Mouse (Mus musculus): ENCODE results near the gene Pcnx3. TPM values are rescaled to one million over a fixed set of nuclear protein-coding genes. Genes with fewer than 3 reads are reported as not detected.

The Pcnx3 gene
- polyA plus RNA-seq, 1 experiment from 2014 or later = 16.4 TPM

- H3K27ac ChIP-seq = peak overlapping the region; percentile 100
- peaks cover 89% of the 10 kb centered on the region for H3K79me2 ChIP-seq (ENCODE audit: inconsistent target)
- H3K4me3 ChIP-seq (ENCODE audit: inconsistent target) = peak overlapping the region; percentile 96
- peaks cover 36% of the 10 kb centered on the region for H3K36me3 ChIP-seq (ENCODE audit: inconsistent target)
- WGBS (ENCODE audit: missing documents) = 3% methylated on average over 4 of the region's 4 CpGs
These were observed 35.3 kb upstream of the Pcnx3 start for GRCm38 (mm10) chr19:5723934-5724548.

DNA sequence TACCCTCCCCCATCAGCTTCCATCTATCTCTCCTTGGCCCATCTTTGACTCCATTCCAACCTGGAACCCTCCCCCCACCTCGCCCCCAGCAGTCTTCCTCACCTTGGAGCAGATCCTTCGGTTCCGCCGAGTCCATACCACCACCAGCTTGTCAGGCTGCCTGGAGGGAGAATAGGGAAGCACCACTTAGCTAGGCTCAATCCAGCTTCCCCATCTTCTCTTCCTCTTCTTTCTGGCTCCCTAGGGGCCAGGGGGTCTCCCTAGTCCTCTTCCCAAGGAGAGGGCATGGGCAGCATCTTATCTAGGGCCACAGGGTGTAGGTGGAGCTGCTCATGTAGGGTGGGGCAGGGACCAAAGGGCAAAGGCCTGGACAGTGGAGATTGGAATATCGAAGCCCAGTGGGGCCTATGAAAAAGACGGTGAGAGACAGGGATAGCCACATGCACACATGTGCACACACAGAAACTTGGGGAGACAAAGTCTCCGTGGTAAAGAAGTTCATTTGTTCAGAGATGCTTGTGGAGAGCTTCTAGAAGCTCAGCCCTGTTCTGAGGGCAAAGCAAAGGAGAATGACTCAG lies 34.2 kb upstream of the Pcnx3 start:
- WGBS (ENCODE audit: missing documents) = 76% methylated on average over 4 of the region's 7 CpGs

GRCm38 (mm10) chr19:5721233-5721632 lies 32.5 kb upstream of the Pcnx3 start:
- H3K36me3 ChIP-seq (ENCODE audit: inconsistent target) = peaks cover 65% of the 10 kb centered on the region
- no peak overlapping the region for H3K4me3 ChIP-seq (ENCODE audit: inconsistent target)
- H3K79me2 ChIP-seq (ENCODE audit: inconsistent target) = peaks cover 95% of the 10 kb centered on the region
- 90% methylated on average over 6 of the region's 6 CpGs for WGBS (ENCODE audit: missing documents)
- no peak overlapping the region for H3K27ac ChIP-seq

More for the DNA sequence above, 34.2 kb upstream of the Pcnx3 start:
- H3K27ac ChIP-seq = peak overlapping the region; percentile 100
- peaks cover 48% of the 10 kb centered on the region for H3K36me3 ChIP-seq (ENCODE audit: inconsistent target)
- no peak overlapping the region for H3K4me3 ChIP-seq (ENCODE audit: inconsistent target)
- peaks cover 89% of the 10 kb centered on the region for H3K79me2 ChIP-seq (ENCODE audit: inconsistent target)

DNA sequence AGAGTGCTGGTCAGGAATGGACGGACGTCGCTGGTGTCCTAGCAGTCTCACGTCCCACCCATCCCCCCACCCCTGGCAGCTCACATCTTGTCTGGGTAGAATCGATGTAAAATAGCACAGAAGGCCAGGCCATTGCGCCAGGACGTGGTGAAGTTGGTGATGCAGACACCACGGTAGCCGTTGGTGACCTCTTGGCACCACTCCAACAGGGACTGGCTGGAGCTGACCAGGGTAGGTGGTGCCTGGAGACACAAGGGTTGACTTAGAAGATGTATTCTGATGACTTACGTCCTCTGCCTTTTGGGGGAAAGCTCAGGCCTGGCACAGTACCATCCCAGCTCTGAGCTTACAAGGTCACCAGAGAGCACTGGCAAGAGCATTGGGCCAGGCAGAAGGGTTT lies 28.2 kb upstream of the Pcnx3 start:
- WGBS (ENCODE audit: missing documents) = 84% methylated on average over 10 of the region's 10 CpGs
- no peak overlapping the region for H3K4me3 ChIP-seq (ENCODE audit: inconsistent target)
- peaks cover 64% of the 10 kb centered on the region for H3K36me3 ChIP-seq (ENCODE audit: inconsistent target)
- H3K79me2 ChIP-seq (ENCODE audit: inconsistent target) = peaks cover 90% of the 10 kb centered on the region
- H3K27ac ChIP-seq = no peak overlapping the region

DNA sequence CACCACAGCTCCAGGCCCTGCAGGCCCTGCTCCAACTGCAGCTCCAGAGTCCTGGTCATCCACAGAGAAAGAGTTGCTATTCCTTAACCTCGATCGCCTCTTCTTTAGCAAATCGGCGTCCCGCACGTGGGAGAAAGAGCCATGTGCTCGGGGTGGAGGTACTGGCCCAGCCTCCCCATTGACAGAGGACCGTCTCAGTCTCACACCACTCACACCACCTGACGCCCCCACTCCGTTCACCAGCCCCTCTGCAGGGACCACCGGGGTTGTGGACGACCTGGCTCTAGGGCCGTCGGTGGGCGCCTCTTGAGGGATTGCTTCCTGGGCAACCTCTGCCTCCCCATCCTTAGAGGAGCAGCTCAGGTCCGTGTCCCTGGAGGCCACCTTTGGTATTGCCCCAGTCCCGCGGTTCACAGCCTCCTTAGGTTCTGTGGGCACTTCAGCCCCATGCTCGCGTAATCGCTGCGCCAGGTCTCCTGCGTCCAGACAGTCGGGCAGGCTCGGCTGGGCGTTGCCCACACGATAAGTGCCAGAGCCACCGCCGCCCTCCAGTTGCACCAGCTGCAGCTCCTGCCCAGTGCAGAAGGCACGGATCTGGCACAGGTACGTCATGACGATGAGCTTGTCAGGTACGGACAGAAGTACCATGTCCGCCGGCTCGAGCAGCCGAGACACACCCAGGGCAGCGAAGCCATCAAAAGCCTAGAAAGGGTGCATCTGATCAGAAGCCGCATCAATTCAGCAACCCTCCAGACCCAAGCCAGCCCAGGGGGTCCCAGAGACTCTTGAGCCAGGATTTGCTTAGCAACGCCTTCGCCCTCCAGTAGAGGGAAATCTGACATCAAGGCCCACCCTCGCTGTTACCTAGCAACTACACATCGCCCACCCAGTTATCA lies 27.3 kb upstream of the Pcnx3 start:
- Histone ChIP-seq H3K27ac (no peak overlapping the region), H3K79me2 (ENCODE audit: inconsistent target) (peaks cover 87% of the 10 kb centered on the region), H3K4me3 (ENCODE audit: inconsistent target) (no peak overlapping the region), H3K36me3 (ENCODE audit: inconsistent target) (peaks cover 55% of the 10 kb centered on the region)
- WGBS (ENCODE audit: missing documents) = 92% methylated on average over 30 of the region's 43 CpGs

GRCm38 (mm10) chr19:5713730-5714129 lies 25.0 kb upstream of the Pcnx3 start:
- H3K79me2 ChIP-seq (ENCODE audit: inconsistent target) = peaks cover 76% of the 10 kb centered on the region
- H3K4me3 ChIP-seq (ENCODE audit: inconsistent target) = no peak overlapping the region
- peaks cover 52% of the 10 kb centered on the region for H3K36me3 ChIP-seq (ENCODE audit: inconsistent target)
- WGBS (ENCODE audit: missing documents) = 33% methylated on average over 2 of the region's 2 CpGs
- peak overlapping the region; percentile 75 for H3K27ac ChIP-seq

- Histone ChIP-seq H3K4me3 (ENCODE audit: inconsistent target) (no peak overlapping the region), H3K27ac (peak overlapping the region; percentile 75), H3K36me3 (ENCODE audit: inconsistent target) (peaks cover 52% of the 10 kb centered on the region), H3K79me2 (ENCODE audit: inconsistent target) (peaks cover 71% of the 10 kb centered on the region)
- 84% methylated on average over 5 of the region's 5 CpGs for WGBS (ENCODE audit: missing documents)
These were observed 24.5 kb upstream of the Pcnx3 start for GRCm38 (mm10) chr19:5713255-5713654.

GRCm38 (mm10) chr19:5711907-5712460 lies 23.3 kb upstream of the Pcnx3 start:
- Histone ChIP-seq H3K79me2 (ENCODE audit: inconsistent target) (peaks cover 58% of the 10 kb centered on the region), H3K27ac (peak overlapping the region; percentile 75), H3K36me3 (ENCODE audit: inconsistent target) (peaks cover 52% of the 10 kb centered on the region), H3K4me3 (ENCODE audit: inconsistent target) (no peak overlapping the region)
- WGBS (ENCODE audit: missing documents) = 8% methylated on average over 14 of the region's 14 CpGs

- H3K4me3 ChIP-seq (ENCODE audit: inconsistent target) = no peak overlapping the region
- H3K36me3 ChIP-seq (ENCODE audit: inconsistent target) = peaks cover 52% of the 10 kb centered on the region
- H3K27ac ChIP-seq = peak overlapping the region; percentile 75
- H3K79me2 ChIP-seq (ENCODE audit: inconsistent target) = peaks cover 51% of the 10 kb centered on the region
- WGBS (ENCODE audit: missing documents) = 53% methylated on average over 3 of the region's 3 CpGs
These were observed 22.5 kb upstream of the Pcnx3 start for GRCm38 (mm10) chr19:5711218-5711617.

DNA sequence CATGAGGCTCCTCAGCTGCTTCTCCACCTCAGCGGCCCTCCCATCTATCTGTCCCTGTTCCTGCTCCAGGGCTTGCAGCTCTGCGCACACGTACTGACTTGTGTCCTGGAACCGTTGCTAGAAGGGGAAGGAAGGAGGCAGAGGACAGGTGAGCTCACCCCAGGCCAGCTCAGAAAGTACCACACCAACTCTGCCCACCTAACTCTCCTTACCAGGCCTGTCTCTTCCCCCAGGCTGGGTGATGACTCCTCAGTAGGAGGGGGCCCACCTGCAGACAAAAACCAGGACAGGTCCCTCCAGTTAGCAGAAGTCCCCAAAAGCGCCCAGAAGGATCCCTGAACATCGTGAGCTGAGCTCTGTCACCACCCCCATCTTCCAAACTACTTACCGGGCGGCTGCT lies 21.9 kb upstream of the Pcnx3 start:
- H3K36me3 ChIP-seq (ENCODE audit: inconsistent target) = peaks cover 50% of the 10 kb centered on the region
- H3K4me3 ChIP-seq (ENCODE audit: inconsistent target) = no peak overlapping the region
- H3K79me2 ChIP-seq (ENCODE audit: inconsistent target) = peaks cover 44% of the 10 kb centered on the region
- 96% methylated on average over 7 of the region's 8 CpGs for WGBS (ENCODE audit: missing documents)
- H3K27ac ChIP-seq = no peak overlapping the region

DNA sequence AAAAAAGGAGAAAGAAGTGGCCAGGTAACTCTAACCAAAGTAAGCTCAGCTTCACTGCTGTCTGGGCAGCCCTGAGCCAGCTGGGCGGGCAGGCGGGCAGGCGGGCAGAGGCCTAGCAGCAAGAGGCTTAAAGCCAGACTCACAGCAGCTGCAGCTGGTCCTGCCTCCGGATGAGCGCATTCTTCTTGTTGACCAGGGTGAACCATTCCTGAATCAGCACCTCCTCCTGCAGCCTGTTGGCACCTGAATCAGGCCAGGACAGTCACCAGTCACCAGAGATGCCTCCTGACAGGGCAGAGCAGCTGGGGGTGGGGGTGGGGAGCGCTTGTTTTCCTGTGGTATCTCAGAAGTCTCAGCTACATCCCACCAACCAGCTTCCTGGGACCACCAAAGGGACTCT lies 21.4 kb upstream of the Pcnx3 start:
- H3K4me3 ChIP-seq (ENCODE audit: inconsistent target) = no peak overlapping the region
- peaks cover 46% of the 10 kb centered on the region for H3K36me3 ChIP-seq (ENCODE audit: inconsistent target)
- 93% methylated on average over 5 of the region's 6 CpGs for WGBS (ENCODE audit: missing documents)
- peaks cover 39% of the 10 kb centered on the region for H3K79me2 ChIP-seq (ENCODE audit: inconsistent target)
- H3K27ac ChIP-seq = no peak overlapping the region

- Histone ChIP-seq H3K36me3 (ENCODE audit: inconsistent target) (peaks cover 63% of the 10 kb centered on the region), H3K4me3 (ENCODE audit: inconsistent target) (no peak overlapping the region), H3K79me2 (ENCODE audit: inconsistent target) (peaks cover 1% of the 10 kb centered on the region; the same call in 1 of the 2 replicates), H3K27ac (no peak overlapping the region)
- WGBS (ENCODE audit: missing documents) = 34% methylated on average over 10 of the region's 10 CpGs
These were observed 16.3 kb upstream of the Pcnx3 start for GRCm38 (mm10) chr19:5704801-5705571.

DNA sequence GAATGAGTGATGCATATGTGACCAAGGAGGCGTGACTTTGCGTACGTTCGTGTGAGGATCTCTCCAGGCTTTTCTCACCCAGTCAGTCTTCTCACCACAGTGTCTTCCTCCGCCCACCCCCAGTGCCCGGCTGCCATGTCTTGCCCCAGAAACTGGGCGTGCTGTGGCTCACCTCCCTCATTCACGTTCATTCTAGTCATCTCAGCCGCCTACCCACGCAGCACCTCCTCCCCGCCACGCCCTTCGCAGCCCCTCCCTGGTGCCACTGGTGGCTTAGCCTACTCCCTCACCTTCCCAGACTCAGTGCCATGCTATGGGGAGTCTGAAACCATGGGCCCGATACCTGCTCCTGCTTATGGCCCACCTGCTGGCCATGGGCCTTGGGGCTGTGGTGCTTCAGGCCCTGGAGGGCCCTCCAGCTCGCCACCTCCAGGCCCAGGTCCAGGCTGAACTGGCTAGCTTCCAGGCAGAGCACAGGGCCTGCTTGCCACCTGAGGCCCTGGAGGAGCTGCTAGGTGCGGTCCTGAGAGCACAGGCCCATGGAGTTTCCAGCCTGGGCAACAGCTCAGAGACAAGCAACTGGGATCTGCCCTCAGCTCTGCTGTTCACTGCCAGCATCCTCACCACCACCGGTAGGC lies 15.6 kb upstream of the Pcnx3 start, which contains the start of gene Kcnk7:
TSS of gene Kcnk7 (plus strand) at position 205 of the 638 bp plus-strand sequence.
- no peak within 1 kb of the TSS for H3K27ac ChIP-seq
- peaks cover 64% of the 10 kb centered on the region for H3K36me3 ChIP-seq (ENCODE audit: inconsistent target)
- no peaks in the 10 kb centered on the region for H3K79me2 ChIP-seq (ENCODE audit: inconsistent target)
- 82% methylated on average over 16 of the region's 17 CpGs for WGBS (ENCODE audit: missing documents)
- H3K4me3 ChIP-seq (ENCODE audit: inconsistent target) = no peak within 1 kb of the TSS
